Mouse (Mus musculus) liver, embryonic 14.5 days (tissue): ENCODE data around the gene Fbrsl1.

Source experiments
- CTCF ChIP-seq: IDR thresholded peaks from 2 replicates; pipeline ENCODE4 v1.5.1; 2016; ENCODE audit warnings: antibody characterized with exemption, low read depth, control low read depth
- EP300 ChIP-seq: IDR thresholded peaks from 2 replicates; pipeline ENCODE4 v1.6.1; 2016; ENCODE audit warnings: antibody characterized with exemption, low read depth

DNA sequence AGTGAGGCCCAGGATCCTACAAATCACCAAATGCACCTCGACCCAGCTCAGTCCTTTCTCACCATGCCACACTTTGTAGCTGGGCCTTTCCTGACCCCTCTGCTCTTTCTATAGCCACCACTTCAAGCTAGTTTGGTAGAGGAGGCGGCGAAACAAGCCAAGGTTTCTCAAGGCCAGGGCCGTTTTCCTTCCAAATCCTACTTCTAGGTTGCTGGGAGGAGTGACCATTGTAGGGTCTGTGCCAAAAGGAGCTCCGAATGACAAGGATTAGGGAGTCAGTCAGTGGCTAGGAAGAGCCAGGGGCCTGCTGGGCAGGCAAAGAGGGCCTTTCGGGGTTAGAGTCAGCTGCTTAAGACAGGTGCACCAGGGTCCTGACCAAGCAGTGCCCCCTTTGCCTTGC lies 63.8 kb downstream of the Fbrsl1 start:
- TF ChIP-seq CTCF (no peak), EP300 (no peak)
